Mouse (Mus musculus): ENCODE data around the gene Sepsecs.
"Not testable (repeated sequence)": the region's sequence is repeated elsewhere in the genome, so short reads cannot be mapped to it uniquely, and the experiment has no call there.

The Sepsecs gene

DNA sequence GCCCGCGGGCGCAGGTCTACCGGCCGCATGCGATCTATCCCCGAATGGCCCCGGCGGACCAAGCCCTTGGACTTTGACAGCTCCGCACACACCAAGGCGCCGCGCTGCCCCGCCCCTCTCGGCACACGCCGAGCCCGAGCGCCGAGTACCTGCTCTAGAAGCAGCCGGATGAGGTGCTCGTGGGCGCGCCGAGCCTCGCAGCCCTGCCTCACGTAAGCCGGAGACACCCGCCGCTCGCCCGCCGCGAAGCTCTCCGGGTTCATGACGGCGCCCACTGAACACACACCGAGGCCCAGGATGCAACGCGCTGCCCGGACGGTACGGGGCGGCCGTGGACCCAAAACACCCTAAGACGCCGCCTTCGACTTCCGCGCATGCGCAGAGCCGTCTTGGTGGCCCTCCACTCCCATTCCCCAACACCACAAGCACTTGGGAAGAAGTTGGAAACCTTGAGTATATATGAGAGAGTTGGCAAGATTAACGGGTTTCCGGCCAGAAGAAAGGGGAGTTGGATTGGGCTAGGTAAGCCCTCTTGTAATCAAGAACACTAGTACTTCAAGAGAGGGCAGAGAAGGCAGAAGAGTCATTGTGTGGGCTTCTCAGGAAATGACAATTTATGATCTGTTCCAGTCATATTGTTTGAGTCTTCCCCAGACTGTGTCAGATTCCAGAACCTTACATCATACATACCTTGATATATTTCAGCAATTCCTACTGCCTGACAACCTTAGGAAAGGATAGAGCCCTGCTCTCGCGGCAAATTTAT, at the start of gene Sepsecs:
Gene Sepsecs (minus strand): TSS at position 283 of the 766 bp plus-strand sequence.
- DNase-seq (ENCODE audit: low spot score): peak; percentile 92

DNA sequence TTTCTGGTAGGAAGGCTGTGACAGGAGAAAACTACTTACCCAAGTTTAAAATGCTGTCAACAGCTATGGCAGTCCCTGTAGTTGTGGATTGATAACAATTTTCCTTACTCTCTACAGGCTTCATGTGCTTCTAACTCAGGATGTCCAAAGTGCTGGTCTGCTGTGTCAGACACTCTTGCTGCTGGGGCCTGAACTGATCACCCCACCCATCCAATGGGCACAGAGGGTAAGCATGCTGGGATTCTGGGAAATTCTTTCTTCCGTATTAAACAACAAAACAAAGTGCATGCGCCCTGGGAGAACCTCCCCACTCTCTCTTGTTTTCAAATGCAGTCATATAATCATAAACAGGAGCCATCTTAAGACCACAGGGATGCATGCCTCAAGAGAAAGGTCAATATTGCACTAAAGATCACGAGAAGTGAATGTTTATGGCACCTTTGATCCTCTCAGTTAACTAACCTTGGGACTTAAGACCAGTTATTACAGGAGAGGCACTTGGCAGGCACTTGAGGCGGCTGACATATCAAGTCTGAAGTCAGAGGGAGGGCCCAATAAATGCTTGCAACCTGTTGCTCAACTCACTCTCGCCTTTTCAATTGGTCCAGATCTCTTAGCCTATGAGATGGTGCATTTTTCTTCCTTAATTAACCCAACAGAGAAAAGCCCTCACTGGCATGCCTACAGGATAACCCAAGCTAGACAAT, 47.4 kb upstream of the Sepsecs start:
- DNase-seq (ENCODE audit: low spot score): no peak

DNA sequence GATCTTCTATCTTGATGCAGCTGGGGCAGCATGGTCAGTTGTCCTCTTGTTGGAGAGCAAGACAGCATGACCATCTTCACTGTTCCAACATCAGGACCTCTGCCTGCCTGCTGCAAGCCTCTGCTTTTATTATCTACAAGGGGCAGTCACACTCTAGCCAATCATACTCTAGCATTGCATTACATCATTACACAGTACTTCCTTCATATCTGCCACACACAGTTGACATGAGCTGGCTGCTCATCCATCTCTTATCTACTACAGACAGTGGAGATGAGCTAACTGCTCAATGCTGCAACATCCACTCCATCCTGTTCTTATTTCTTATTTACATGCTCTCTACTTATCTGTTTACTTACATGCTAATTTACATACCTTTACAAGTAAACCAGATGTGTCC, 43.2 kb upstream of the Sepsecs start:
- DNase-seq (ENCODE audit: low spot score): no peak

GRCm38 (mm10) chr5:52704562-52704961, 35.1 kb upstream of the Sepsecs start:
- DNase-seq (ENCODE audit: low spot score): no peak

- DNase-seq (ENCODE audit: low spot score): not testable (repeated sequence)
Measured at GRCm38 (mm10) chr5:52697882-52698440, 28.5 kb upstream of the Sepsecs start.

DNA sequence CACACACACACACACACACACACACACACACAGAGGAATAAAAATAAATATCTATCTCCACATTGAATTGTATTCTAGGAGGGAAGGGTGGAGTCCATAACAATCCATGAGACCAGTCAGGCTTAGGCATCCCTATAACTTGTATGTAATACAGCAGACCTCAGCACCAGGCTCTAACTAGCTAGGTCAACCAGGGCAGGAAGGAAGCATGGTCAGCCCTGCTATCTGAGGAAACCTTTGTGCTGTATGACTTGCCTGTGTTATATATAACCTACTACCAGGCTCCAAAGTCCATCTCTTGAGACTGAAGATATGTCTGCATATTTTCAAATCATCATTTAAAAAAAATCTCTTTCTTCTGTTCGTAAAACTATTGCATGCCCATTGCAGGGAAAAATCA, 27.8 kb upstream of the Sepsecs start:
- DNase-seq (ENCODE audit: low spot score): no peak

- DNase-seq (ENCODE audit: low spot score): no peak
Measured at GRCm38 (mm10) chr5:52687741-52688455, 18.4 kb upstream of the Sepsecs start.

GRCm38 (mm10) chr5:52681111-52681510, 11.6 kb upstream of the Sepsecs start:
- no peak for DNase-seq (ENCODE audit: low spot score)

- DNase-seq (ENCODE audit: low spot score): no peak
Measured at GRCm38 (mm10) chr5:52680191-52680590, 10.7 kb upstream of the Sepsecs start.

DNA sequence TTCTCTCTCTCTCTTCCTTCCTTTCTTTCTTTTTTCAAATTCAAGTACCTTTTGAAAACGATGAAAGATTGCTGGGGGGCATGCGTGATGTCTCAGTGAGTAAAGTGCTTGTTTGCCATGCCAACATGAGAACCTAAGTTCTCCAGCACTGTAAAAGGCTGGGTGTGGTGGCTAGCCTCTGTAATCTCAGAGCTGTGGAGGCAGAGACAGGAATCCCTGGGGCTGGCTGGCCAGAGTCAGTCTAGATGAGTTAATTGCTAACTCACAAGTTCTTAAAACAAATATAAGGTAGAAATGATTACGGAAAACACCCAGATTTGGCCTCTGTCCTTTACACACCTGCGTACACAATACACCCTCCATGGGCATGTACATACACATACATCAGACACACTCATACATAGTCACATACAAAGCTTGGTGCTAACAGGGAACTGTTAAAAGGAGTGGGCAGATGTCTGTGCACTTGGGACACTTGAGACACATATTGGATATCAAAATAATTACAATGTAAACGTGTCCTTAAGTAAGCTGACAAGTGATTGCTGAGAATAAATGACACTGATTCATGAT, 9.1 kb upstream of the Sepsecs start:
- DNase-seq (ENCODE audit: low spot score): no peak

DNA sequence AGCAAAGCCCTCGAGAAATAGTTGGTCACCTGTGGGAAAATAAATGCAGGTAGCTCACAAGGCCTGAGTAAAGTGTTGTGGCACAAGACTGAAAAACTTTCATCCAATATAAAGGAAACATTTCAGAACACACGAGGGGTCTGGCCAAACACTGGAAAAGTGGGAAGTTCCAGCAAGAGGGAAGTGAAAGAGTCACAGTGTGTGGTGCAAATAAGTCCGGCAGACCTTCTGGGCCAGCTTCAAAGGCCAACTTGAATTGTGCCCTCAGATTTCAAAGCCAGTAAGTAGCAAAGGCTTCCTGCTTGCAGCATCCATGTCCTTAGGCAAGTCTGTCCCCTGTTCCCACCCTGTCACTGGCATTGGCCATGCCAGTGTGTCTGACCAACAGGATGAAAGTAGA, 7.6 kb upstream of the Sepsecs start:
- no peak for DNase-seq (ENCODE audit: low spot score)

GRCm38 (mm10) chr5:52674384-52675069, 5.0 kb upstream of the Sepsecs start:
- no peak for DNase-seq (ENCODE audit: low spot score)

GRCm38 (mm10) chr5:52673341-52673740, 3.8 kb upstream of the Sepsecs start:
- no peak for DNase-seq (ENCODE audit: low spot score)

DNA sequence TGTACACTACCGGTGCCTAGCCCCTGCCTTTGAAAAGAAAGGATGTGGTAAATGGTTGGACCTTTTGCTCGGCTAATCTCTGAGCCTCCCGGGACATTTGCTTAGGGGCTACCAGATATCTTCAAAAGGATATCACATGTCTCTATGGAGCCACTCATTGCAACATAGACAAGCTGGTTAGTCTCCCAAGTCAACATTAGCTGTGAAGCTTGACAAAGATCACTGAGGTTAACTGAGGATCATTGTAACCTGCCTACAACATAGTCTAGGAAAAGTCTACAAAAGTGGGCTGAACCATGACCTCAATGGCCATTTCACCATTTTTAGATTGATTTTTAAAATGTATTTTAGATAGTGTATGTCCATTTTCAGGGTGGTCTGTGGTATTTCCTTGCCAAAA, 1.2 kb upstream of the Sepsecs start:
- no peak for DNase-seq (ENCODE audit: low spot score)

- no peak for DNase-seq (ENCODE audit: low spot score)
Measured at GRCm38 (mm10) chr5:52666766-52667165, 2.7 kb downstream of the Sepsecs start.

DNA sequence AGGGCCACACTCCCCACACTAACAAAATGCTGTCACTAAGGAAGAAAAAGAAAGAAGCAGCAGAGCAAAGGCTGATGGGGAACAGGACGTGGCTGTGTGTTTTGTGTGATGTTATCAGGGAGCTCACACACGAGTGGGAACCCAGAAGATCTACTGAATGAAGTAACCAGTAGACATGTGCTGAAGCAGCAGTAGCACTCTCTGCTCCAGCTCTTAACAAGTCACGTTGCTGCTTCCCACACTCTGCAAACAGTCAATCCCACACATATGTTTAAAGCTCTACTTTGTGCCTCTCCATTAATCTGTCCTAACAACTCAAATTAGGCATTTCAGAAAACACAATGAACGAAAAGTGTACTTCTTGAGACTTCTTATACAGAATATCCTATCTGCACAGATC, 11.6 kb downstream of the Sepsecs start:
- no peak for DNase-seq (ENCODE audit: low spot score)

DNA sequence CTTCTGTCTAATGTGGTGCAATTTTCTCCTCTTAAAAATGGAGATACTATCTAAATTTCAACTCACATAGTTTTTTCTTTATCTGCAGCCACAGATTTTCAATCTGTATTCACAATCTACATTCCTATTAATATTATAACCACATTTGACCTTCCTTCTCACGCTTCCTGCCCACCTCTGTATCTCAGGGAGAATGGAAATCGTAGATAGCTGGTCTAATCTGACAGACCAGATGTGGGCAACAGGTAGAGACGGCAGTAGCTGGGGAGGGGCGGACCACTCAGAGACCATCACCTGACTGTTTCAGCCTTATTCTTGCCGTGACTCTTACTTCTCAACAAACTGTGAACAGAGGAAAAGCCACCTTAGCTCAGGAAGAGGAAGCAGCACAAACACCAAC, 12.2 kb downstream of the Sepsecs start:
- no peak for DNase-seq (ENCODE audit: low spot score)

GRCm38 (mm10) chr5:52655992-52656391, 13.5 kb downstream of the Sepsecs start:
- no peak for DNase-seq (ENCODE audit: low spot score)

DNA sequence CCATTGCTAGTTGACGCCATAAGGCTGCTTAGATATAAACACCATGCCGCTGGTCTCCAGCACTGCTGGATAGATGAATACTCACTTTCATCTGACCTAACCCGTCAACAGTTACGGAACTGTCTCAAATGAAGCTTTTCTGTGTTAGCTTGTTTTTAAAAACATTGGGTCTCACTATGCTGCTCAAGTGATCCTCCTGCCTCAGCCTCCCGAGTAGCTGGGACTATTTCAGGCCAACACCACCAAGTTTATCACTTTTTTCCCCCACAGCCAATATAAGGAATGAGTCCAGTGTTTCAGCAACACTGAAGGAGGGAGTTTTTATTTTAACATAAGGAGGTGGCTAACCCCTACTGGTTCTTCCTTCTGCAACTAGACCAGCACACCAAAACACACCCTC, 14.5 kb downstream of the Sepsecs start:
- DNase-seq (ENCODE audit: low spot score): no peak

GRCm38 (mm10) chr5:52652606-52653005, 16.9 kb downstream of the Sepsecs start:
- DNase-seq (ENCODE audit: low spot score): no peak

DNA sequence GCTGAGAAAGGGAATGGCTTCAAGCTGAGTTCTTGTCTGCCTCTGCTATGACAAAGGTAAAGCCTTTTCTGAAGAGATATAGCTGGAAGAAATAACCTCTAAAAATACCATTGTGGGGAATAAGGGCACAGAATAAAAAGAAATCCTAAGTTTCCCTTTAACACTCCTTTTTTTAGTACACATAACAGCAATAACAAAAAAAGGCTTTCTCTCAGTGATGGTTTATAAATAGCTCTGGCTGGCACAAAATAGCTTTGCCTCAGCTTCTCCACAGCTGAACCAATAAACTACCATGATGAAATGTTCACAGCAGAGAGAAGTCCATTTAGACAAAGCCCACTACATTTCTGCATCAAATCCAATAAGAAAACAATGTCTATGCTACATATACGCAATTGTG, 17.4 kb downstream of the Sepsecs start:
- DNase-seq (ENCODE audit: low spot score): no peak
